Mouse (Mus musculus): ENCODE measurements around the gene 4930522L14Rik. TPM values are rescaled to one million over a fixed set of nuclear protein-coding genes. Genes with fewer than 3 reads are reported as not detected.
"Not testable (repeated sequence)": the region's sequence is repeated elsewhere in the genome, so short reads cannot be mapped to it uniquely, and the experiment has no call there.

The 4930522L14Rik gene
- polyA plus RNA-seq (2015; fragmentation: Nextera tagmentation; extraction: Ambion mirVana), result 12.5 and 12.7 TPM in 2 replicates

DNA sequence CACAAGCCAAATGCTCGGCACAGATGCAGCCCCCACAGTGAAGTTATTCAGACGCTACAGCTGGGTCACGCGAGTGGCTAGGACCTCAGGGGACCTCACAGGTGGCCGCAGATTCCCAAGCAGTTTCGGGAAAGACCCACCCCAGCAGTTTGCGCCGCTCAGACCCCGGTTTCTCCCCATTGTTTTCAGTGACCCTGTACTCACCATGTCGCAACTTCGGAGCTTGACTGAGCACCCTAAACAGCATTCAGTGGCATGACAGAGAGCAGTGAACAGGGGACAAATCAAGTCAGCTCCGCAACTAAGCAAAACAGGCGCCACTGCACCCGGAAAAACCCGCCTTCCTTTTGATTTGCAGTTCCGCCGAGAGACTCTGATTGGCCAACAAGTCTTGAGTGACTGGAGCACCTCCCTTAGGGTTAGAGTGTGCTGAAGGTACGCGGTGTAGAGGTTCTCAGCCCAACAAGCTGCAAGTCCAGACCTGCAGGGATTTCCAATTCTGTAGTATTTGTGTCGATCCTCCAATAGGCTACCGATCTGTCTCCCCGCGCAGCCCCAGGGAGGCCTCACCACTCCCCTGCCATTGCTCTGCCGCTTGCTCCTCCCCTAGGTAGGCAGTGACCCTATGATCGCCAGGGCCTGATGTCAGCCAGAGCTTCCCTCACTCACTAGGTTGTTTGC is at the start of gene 4930522L14Rik:
Gene 4930522L14Rik, minus strand, starts transcription at position 496 of the 681 bp plus-strand sequence.
- under 1% methylated on average over 25 of the region's 25 CpGs for WGBS
- Histone ChIP-seq H3K27ac (ENCODE audit: low read length) (peak within 1 kb of the TSS; percentile 82), H3K9ac (ENCODE audit: low read length) (peak within 1 kb of the TSS; percentile 83), H3K4me2 (ENCODE audit: low read depth, low read length) (peak within 1 kb of the TSS; percentile 57), H3K4me3 (replicated peaks; ENCODE audit: low read length) (peak within 1 kb of the TSS; percentile 77)
- not testable (repeated sequence) for H3K4me1 ChIP-seq (ENCODE audit: control insufficient read depth, insufficient read depth, low read length); H3K36me3 ChIP-seq (ENCODE audit: control insufficient read depth, insufficient read depth, low read length); H3K27me3 ChIP-seq (ENCODE audit: control insufficient read depth, insufficient read depth, low read length); H3K9me3 ChIP-seq (replicated peaks; ENCODE audit: control insufficient read depth, low read length)
- peak; percentile 96 for ATAC-seq (ENCODE audit: insufficient read depth, low FRiP score)

- not testable (repeated sequence) for H3K27ac ChIP-seq (ENCODE audit: low read length); ATAC-seq (ENCODE audit: insufficient read depth, low FRiP score); H3K4me1 ChIP-seq (ENCODE audit: control insufficient read depth, insufficient read depth, low read length); H3K9me3 ChIP-seq (replicated peaks; ENCODE audit: control insufficient read depth, low read length); H3K4me3 ChIP-seq (replicated peaks; ENCODE audit: low read length); H3K4me2 ChIP-seq (ENCODE audit: low read depth, low read length); H3K27me3 ChIP-seq (ENCODE audit: control insufficient read depth, insufficient read depth, low read length); H3K36me3 ChIP-seq (ENCODE audit: control insufficient read depth, insufficient read depth, low read length); H3K9ac ChIP-seq (ENCODE audit: low read length)
Observed at GRCm38 (mm10) chr5:109801466-109801865, 49.8 kb upstream of the 4930522L14Rik start.

- H3K9me3 ChIP-seq (replicated peaks; ENCODE audit: control insufficient read depth, low read length), result not testable (repeated sequence)
- WGBS, result 72% methylated on average over 2 of the region's 2 CpGs
Observed at GRCm38 (mm10) chr5:109799948-109800347, 48.3 kb upstream of the 4930522L14Rik start.

DNA sequence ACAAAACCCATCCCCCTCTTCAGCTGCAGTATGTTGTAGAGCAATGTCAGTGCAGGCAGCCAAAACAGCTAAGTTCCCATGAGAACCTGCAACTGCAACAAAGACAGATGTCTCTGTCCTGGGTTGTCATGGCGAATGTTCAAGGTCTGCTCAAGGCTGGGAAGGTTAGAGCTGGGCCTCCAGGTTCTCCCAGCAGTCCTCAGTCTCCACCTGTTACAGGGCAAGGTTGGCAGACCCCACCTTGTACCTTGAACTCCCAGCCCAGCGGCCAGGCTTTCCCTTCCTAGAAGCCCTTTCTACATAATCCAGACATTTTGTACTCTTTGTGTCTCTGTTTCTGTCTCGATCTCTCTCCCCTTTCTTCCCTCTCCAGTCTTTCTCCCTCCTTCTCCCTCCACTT is 45.3 kb upstream of the 4930522L14Rik start:
- H3K4me3 ChIP-seq (replicated peaks; ENCODE audit: low read length); H3K4me2 ChIP-seq (ENCODE audit: low read depth, low read length); H3K9ac ChIP-seq (ENCODE audit: low read length); H3K4me1 ChIP-seq (ENCODE audit: control insufficient read depth, insufficient read depth, low read length); H3K9me3 ChIP-seq (replicated peaks; ENCODE audit: control insufficient read depth, low read length); H3K27ac ChIP-seq (ENCODE audit: low read length); H3K36me3 ChIP-seq (ENCODE audit: control insufficient read depth, insufficient read depth, low read length); H3K27me3 ChIP-seq (ENCODE audit: control insufficient read depth, insufficient read depth, low read length); ATAC-seq (ENCODE audit: insufficient read depth, low FRiP score): not testable (repeated sequence)
- 86% methylated on average over 3 of the region's 3 CpGs for WGBS

More at GRCm38 (mm10) chr5:109799948-109800347, 48.3 kb upstream of the 4930522L14Rik start:
- not testable (repeated sequence) for H3K36me3 ChIP-seq (ENCODE audit: control insufficient read depth, insufficient read depth, low read length); H3K27me3 ChIP-seq (ENCODE audit: control insufficient read depth, insufficient read depth, low read length); H3K4me2 ChIP-seq (ENCODE audit: low read depth, low read length); H3K4me3 ChIP-seq (replicated peaks; ENCODE audit: low read length); H3K27ac ChIP-seq (ENCODE audit: low read length); H3K4me1 ChIP-seq (ENCODE audit: control insufficient read depth, insufficient read depth, low read length); ATAC-seq (ENCODE audit: insufficient read depth, low FRiP score); H3K9ac ChIP-seq (ENCODE audit: low read length)

DNA sequence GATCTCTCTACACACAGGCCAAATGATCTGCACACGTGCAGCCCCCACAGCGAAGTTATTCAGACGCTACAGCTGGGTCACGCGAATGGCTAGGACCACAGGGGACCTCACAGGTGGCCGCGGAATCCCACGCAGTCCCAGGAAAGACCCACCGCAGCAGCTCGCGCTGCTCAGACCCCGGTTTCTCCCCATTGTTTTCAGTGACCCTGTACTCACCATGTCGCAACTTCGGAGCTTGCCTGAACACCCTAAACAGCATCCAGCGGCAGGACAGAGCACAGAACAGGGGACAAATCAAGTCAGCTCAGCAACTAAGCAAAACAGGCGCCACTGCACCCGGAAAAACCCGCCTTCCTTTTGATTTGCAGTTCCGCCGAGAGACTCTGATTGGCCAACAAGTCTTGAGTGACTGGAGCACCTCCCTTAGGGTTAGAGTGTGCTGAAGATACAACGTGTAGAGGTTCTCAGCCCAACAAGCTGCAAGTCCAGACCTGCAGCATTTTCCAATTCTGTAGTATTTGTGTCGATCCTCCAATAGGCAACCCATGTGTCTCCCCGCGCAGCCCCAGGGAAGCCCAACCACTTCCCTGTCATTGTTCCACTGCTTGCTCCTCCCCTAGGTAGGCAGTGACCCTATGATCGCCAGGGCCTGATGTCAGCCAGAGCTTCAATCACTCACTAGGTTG is 44.4 kb upstream of the 4930522L14Rik start:
- peak overlapping the region; percentile 85 for H3K9ac ChIP-seq (ENCODE audit: low read length)
- not testable (repeated sequence) for H3K27me3 ChIP-seq (ENCODE audit: control insufficient read depth, insufficient read depth, low read length); H3K9me3 ChIP-seq (replicated peaks; ENCODE audit: control insufficient read depth, low read length); H3K4me1 ChIP-seq (ENCODE audit: control insufficient read depth, insufficient read depth, low read length); H3K36me3 ChIP-seq (ENCODE audit: control insufficient read depth, insufficient read depth, low read length)
- 2% methylated on average over 25 of the region's 25 CpGs for WGBS
- H3K4me3 ChIP-seq (replicated peaks; ENCODE audit: low read length), result peak overlapping the region; percentile 71
- ATAC-seq (ENCODE audit: insufficient read depth, low FRiP score), result peak; percentile 95
- H3K4me2 ChIP-seq (ENCODE audit: low read depth, low read length), result peak overlapping the region; percentile 60
- peak overlapping the region; percentile 66; the same call in 1 of the 2 replicates for H3K27ac ChIP-seq (ENCODE audit: low read length)

- H3K4me1 ChIP-seq (ENCODE audit: control insufficient read depth, insufficient read depth, low read length); H3K9ac ChIP-seq (ENCODE audit: low read length); H3K27me3 ChIP-seq (ENCODE audit: control insufficient read depth, insufficient read depth, low read length); H3K9me3 ChIP-seq (replicated peaks; ENCODE audit: control insufficient read depth, low read length); H3K36me3 ChIP-seq (ENCODE audit: control insufficient read depth, insufficient read depth, low read length): not testable (repeated sequence)
- H3K4me2 ChIP-seq (ENCODE audit: low read depth, low read length), result peak overlapping the region; percentile 57
- H3K27ac ChIP-seq (ENCODE audit: low read length), result 0 out of 2 replicates have a peak overlapping the region, but pooled peaks have one; percentile 23
- H3K4me3 ChIP-seq (replicated peaks; ENCODE audit: low read length), result peak overlapping the region; percentile 77
- 39% methylated on average over 4 of the region's 4 CpGs for WGBS
- 0 out of 2 replicates have a peak, but pooled peaks have one; percentile 31 for ATAC-seq (ENCODE audit: insufficient read depth, low FRiP score)
Observed at GRCm38 (mm10) chr5:109752073-109752780, 541 bp upstream of the 4930522L14Rik start.

- H3K4me2 ChIP-seq (ENCODE audit: low read depth, low read length); H3K36me3 ChIP-seq (ENCODE audit: control insufficient read depth, insufficient read depth, low read length); H3K4me3 ChIP-seq (replicated peaks; ENCODE audit: low read length); H3K9ac ChIP-seq (ENCODE audit: low read length); ATAC-seq (ENCODE audit: insufficient read depth, low FRiP score); H3K9me3 ChIP-seq (replicated peaks; ENCODE audit: control insufficient read depth, low read length); H3K4me1 ChIP-seq (ENCODE audit: control insufficient read depth, insufficient read depth, low read length); H3K27ac ChIP-seq (ENCODE audit: low read length); H3K27me3 ChIP-seq (ENCODE audit: control insufficient read depth, insufficient read depth, low read length): not testable (repeated sequence)
- 88% methylated on average over 1 of the region's 1 CpGs for WGBS
Observed at GRCm38 (mm10) chr5:109745081-109745480, 6.6 kb downstream of the 4930522L14Rik start.

DNA sequence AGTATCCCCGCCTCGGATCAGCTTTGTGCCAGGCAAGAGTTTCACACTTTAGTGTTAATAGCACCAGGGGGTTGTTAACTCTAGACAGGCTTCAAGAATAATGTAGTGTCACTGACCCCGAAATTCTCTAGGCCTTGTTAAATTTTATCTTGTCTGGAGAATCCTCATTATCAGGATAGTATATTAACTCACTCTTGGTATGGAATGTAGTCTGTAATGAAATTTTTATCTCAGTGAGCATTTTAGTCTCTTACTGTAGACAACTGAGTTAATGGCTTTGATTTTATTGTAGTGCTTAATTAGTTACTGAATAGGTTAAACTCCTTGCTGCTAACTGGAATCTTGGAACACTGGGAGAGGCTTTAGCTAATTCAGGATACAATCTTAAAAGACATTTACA is 34.3 kb downstream of the 4930522L14Rik start:
- not testable (repeated sequence) for H3K4me1 ChIP-seq (ENCODE audit: control insufficient read depth, insufficient read depth, low read length); H3K36me3 ChIP-seq (ENCODE audit: control insufficient read depth, insufficient read depth, low read length); H3K27ac ChIP-seq (ENCODE audit: low read length); H3K9me3 ChIP-seq (replicated peaks; ENCODE audit: control insufficient read depth, low read length); H3K27me3 ChIP-seq (ENCODE audit: control insufficient read depth, insufficient read depth, low read length); H3K9ac ChIP-seq (ENCODE audit: low read length); H3K4me2 ChIP-seq (ENCODE audit: low read depth, low read length); ATAC-seq (ENCODE audit: insufficient read depth, low FRiP score); H3K4me3 ChIP-seq (replicated peaks; ENCODE audit: low read length)
- 46% methylated on average over 3 of the region's 3 CpGs for WGBS

Data from stomach, embryonic 16.5 days (tissue).